Mouse (Mus musculus): ENCODE measurements at regions not wholly inside any gene's neighbourhood (a gene's known extent, or its start where the extent isn't known, plus 50 kb on each side); places are given as distances from the start of the nearest gene placed in this dataset.

GRCm38 (mm10) chr13:28552974-28553750 is 295.8 kb downstream of the Gm11361 start:
- no peak for TF ChIP-seq ZNF384 (IDR thresholded peaks at IDR 0.05; ENCODE audit: low read depth, low read length)
- no peak for TF ChIP-seq ZC3H11A (IDR thresholded peaks at IDR 0.05; ENCODE audit: borderline replicate concordance, low read depth, low read length)
- TF ChIP-seq CHD2 (IDR thresholded peaks at IDR 0.05; ENCODE audit: low read depth, low read length) = no peak
- no peak for TF ChIP-seq MAFK (IDR thresholded peaks at IDR 0.05; ENCODE audit: insufficient read depth, low read depth, low read length)
- no peak for TF ChIP-seq HCFC1 (IDR thresholded peaks at IDR 0.05; ENCODE audit: borderline replicate concordance, insufficient read depth, low read length)
- Histone ChIP-seq H3K4me3 (ENCODE audit: insufficient read depth in 1 of 2, low read depth in 1 of 2, low read length in 2 of 2, poor library complexity in 1 of 2, severe bottlenecking in 1 of 2) (no peak overlapping the region), H3K9me3 (ENCODE audit: control insufficient read depth, insufficient read depth, low read depth, low read length) (no peaks in the 10 kb centered on the region), H3K27ac (ENCODE audit: insufficient read depth, low read depth, low read length, poor library complexity, severe bottlenecking) (no peak overlapping the region), H3K4me1 (ENCODE audit: control insufficient read depth in 2 of 2, insufficient read depth in 2 of 2, low read length in 2 of 2, poor library complexity in 1 of 2) (no peaks in the 10 kb centered on the region), H3K36me3 (ENCODE audit: control insufficient read depth, insufficient read depth, low read length, poor library complexity, severe bottlenecking) (no peaks in the 10 kb centered on the region), H3K9ac (ENCODE audit: insufficient read depth, low read depth, low read length, poor library complexity, severe bottlenecking) (no peak overlapping the region)
- in situ Hi-C loops (cut with MboI; ENCODE audit: low sequenced_read_pairs in 2 of 2, unreplicated experiment in 2 of 2) = no loop called here
- DNase-seq (ENCODE audit: low read depth, low spot score) = no peak

- H3K9me3 ChIP-seq (ENCODE audit: control insufficient read depth, insufficient read depth, low read depth, low read length) = no peaks in the 10 kb centered on the region
- no peak for TF ChIP-seq ZC3H11A (IDR thresholded peaks at IDR 0.05; ENCODE audit: borderline replicate concordance, low read depth, low read length)
- TF ChIP-seq MAFK (IDR thresholded peaks at IDR 0.05; ENCODE audit: insufficient read depth, low read depth, low read length) = no peak
- no peak for TF ChIP-seq CHD2 (IDR thresholded peaks at IDR 0.05; ENCODE audit: low read depth, low read length)
- TF ChIP-seq HCFC1 (IDR thresholded peaks at IDR 0.05; ENCODE audit: borderline replicate concordance, insufficient read depth, low read length) = no peak
- no peak for TF ChIP-seq ZNF384 (IDR thresholded peaks at IDR 0.05; ENCODE audit: low read depth, low read length)
- in situ Hi-C loops (cut with MboI; ENCODE audit: low sequenced_read_pairs in 2 of 2, unreplicated experiment in 2 of 2) = no loop called here
- no peak overlapping the region for H3K27ac ChIP-seq (ENCODE audit: insufficient read depth, low read depth, low read length, poor library complexity, severe bottlenecking)
- H3K4me1 ChIP-seq (ENCODE audit: control insufficient read depth in 2 of 2, insufficient read depth in 2 of 2, low read length in 2 of 2, poor library complexity in 1 of 2) = no peaks in the 10 kb centered on the region
- no peak overlapping the region for H3K9ac ChIP-seq (ENCODE audit: insufficient read depth, low read depth, low read length, poor library complexity, severe bottlenecking)
- H3K4me3 ChIP-seq (ENCODE audit: insufficient read depth in 1 of 2, low read depth in 1 of 2, low read length in 2 of 2, poor library complexity in 1 of 2, severe bottlenecking in 1 of 2) = no peak overlapping the region
- no peak for DNase-seq (ENCODE audit: low read depth, low spot score)
- H3K36me3 ChIP-seq (ENCODE audit: control insufficient read depth, insufficient read depth, low read length, poor library complexity, severe bottlenecking) = no peaks in the 10 kb centered on the region
Measured at GRCm38 (mm10) chr13:28551555-28551954, 294.2 kb downstream of the Gm11361 start.

DNA sequence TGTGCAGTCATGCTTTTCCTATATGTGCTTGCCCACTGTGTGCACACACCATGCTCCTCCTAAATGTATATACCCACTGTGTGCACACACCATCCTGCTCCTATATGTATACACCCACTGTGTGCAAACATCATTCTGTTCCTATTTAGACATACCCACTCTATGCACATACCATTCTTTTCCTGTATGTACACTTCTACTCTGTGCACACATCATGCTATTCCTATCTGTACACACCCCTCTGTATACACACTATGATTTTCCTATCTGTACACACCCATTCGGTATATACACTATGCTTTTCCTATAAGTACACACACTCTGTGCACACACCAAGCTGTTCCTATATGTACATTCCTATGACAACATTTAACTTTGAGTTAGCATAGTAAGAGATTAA is 288.5 kb downstream of the Gm11361 start:
- H3K36me3 ChIP-seq (ENCODE audit: control insufficient read depth, insufficient read depth, low read length, poor library complexity, severe bottlenecking) = no peaks in the 10 kb centered on the region
- no peaks in the 10 kb centered on the region for H3K9me3 ChIP-seq (ENCODE audit: control insufficient read depth, insufficient read depth, low read depth, low read length)
- no peak for TF ChIP-seq ZNF384 (IDR thresholded peaks at IDR 0.05; ENCODE audit: low read depth, low read length)
- TF ChIP-seq ZC3H11A (IDR thresholded peaks at IDR 0.05; ENCODE audit: borderline replicate concordance, low read depth, low read length) = no peak
- no peak for TF ChIP-seq CHD2 (IDR thresholded peaks at IDR 0.05; ENCODE audit: low read depth, low read length)
- TF ChIP-seq MAFK (IDR thresholded peaks at IDR 0.05; ENCODE audit: insufficient read depth, low read depth, low read length) = no peak
- no peak for TF ChIP-seq HCFC1 (IDR thresholded peaks at IDR 0.05; ENCODE audit: borderline replicate concordance, insufficient read depth, low read length)
- DNase-seq (ENCODE audit: low read depth, low spot score) = no peak
- H3K9ac ChIP-seq (ENCODE audit: insufficient read depth, low read depth, low read length, poor library complexity, severe bottlenecking) = no peak overlapping the region
- no peak overlapping the region for H3K27ac ChIP-seq (ENCODE audit: insufficient read depth, low read depth, low read length, poor library complexity, severe bottlenecking)
- H3K4me1 ChIP-seq (ENCODE audit: control insufficient read depth in 2 of 2, insufficient read depth in 2 of 2, low read length in 2 of 2, poor library complexity in 1 of 2) = peaks cover 0 to 7% of the 10 kb centered on the region in 2 experiments; a peak in 2 of 4 replicates
- H3K4me3 ChIP-seq (ENCODE audit: insufficient read depth in 1 of 2, low read depth in 1 of 2, low read length in 2 of 2, poor library complexity in 1 of 2, severe bottlenecking in 1 of 2) = no peak overlapping the region
- in situ Hi-C loops (cut with MboI; ENCODE audit: low sequenced_read_pairs in 2 of 2, unreplicated experiment in 2 of 2) = no loop called here

DNA sequence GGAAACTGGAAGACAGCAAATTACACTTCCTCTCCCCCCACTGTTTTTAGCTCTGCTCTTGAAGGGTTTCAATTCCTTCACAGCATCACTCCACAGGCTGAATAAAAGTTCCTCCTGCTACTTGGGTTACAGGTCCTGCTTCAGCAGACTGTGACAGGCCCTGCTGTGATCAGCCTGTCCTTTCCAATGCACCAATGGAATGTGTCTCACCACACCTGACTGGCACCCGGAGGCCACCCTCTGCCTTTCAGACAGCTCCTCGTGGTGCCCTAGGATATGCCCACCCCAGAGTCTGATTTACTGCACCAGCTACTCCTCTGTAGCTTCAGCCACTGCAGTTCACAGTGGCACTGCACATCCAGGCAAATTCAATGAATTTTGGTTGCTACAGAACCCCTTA is 288.0 kb downstream of the Gm11361 start:
- in situ Hi-C loops (cut with MboI; ENCODE audit: low sequenced_read_pairs in 2 of 2, unreplicated experiment in 2 of 2) = no loop called here
- H3K9ac ChIP-seq (ENCODE audit: insufficient read depth, low read depth, low read length, poor library complexity, severe bottlenecking) = no peak overlapping the region
- DNase-seq (ENCODE audit: low read depth, low spot score) = no peak
- H3K4me3 ChIP-seq (ENCODE audit: insufficient read depth in 1 of 2, low read depth in 1 of 2, low read length in 2 of 2, poor library complexity in 1 of 2, severe bottlenecking in 1 of 2) = no peak overlapping the region
- peaks cover 0 to 7% of the 10 kb centered on the region in 2 experiments; a peak in 2 of 4 replicates for H3K4me1 ChIP-seq (ENCODE audit: control insufficient read depth in 2 of 2, insufficient read depth in 2 of 2, low read length in 2 of 2, poor library complexity in 1 of 2)
- no peak for TF ChIP-seq CHD2 (IDR thresholded peaks at IDR 0.05; ENCODE audit: low read depth, low read length)
- no peak for TF ChIP-seq HCFC1 (IDR thresholded peaks at IDR 0.05; ENCODE audit: borderline replicate concordance, insufficient read depth, low read length)
- no peak for TF ChIP-seq ZC3H11A (IDR thresholded peaks at IDR 0.05; ENCODE audit: borderline replicate concordance, low read depth, low read length)
- no peak for TF ChIP-seq MAFK (IDR thresholded peaks at IDR 0.05; ENCODE audit: insufficient read depth, low read depth, low read length)
- TF ChIP-seq ZNF384 (IDR thresholded peaks at IDR 0.05; ENCODE audit: low read depth, low read length) = no peak
- H3K9me3 ChIP-seq (ENCODE audit: control insufficient read depth, insufficient read depth, low read depth, low read length) = no peaks in the 10 kb centered on the region
- H3K36me3 ChIP-seq (ENCODE audit: control insufficient read depth, insufficient read depth, low read length, poor library complexity, severe bottlenecking) = no peaks in the 10 kb centered on the region
- no peak overlapping the region for H3K27ac ChIP-seq (ENCODE audit: insufficient read depth, low read depth, low read length, poor library complexity, severe bottlenecking)

All from ES-E14 (cell line).